In the genomic region with DNA sequence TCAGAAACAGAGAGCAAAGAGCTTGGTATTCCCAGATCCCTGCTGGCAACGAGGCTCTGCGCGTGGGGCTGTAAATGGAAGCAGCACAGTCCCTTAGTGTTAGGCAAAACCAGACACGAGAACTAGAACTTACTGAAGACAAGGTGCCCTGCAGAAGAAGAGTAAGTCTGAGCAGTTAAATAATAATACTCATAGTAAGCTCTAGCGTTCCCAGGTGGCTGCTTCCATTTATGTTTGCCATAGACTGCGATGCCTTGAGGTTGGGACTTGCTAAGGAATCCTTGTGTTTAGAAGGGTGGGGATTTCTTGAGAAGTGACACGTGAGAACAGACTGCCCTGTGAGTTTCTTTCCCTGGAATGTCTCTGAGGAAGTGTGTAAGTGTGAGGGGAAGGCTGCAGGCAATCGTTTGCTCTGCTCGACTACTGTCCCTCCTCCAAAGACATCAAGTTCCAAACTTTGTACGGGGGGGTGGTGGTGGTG, we compare ENCODE assay signal across 8 mouse cellular contexts. TPM values are rescaled to one million over a fixed set of nuclear protein-coding genes. Genes with fewer than 3 reads are reported as not detected.
DNase-seq lines count a peak whose midpoint lies in the region; ATAC-seq and TF ChIP-seq lines count a peak whose summit lies in the region.

No protein-coding gene starts in this region.

- H3K27me3 ChIP-seq in midbrain, embryonic 14.5 days (ENCODE audit: control insufficient read depth, insufficient read depth, low read length) = 0 out of 2 replicates have a peak, but pooled peaks cover 3% of the 10 kb centered on the region
- no peaks in the 10 kb centered on the region for H3K27me3 ChIP-seq in midbrain, embryonic 11.5 days (ENCODE audit: control insufficient read depth, insufficient read depth, low read length)
- H3K27me3 ChIP-seq in hindbrain, embryonic 13.5 days = no peaks in the 10 kb centered on the region
- H3K27me3 ChIP-seq in limb, embryonic 14.5 days (ENCODE audit: control insufficient read depth, insufficient read depth, low read length) = no peaks in the 10 kb centered on the region
- H3K27me3 ChIP-seq in stomach, embryonic 14.5 days (ENCODE audit: control insufficient read depth, insufficient read depth, low read length) = no peaks in the 10 kb centered on the region

- H3K4me2 ChIP-seq in midbrain, embryonic 14.5 days (ENCODE audit: low read length) = 0 out of 2 replicates have a peak overlapping the region, but pooled peaks have one; percentile 42
- H3K4me2 ChIP-seq in midbrain, embryonic 11.5 days = no peak overlapping the region
- H3K4me2 ChIP-seq in hindbrain, embryonic 13.5 days = peak overlapping the region; percentile 51; the same call in 1 of the 2 replicates
- H3K4me2 ChIP-seq in limb, embryonic 14.5 days (replicated peaks; ENCODE audit: low read depth, low read length, severe bottlenecking) = peak overlapping the region; percentile 76
- peak overlapping the region; percentile 51 for H3K4me2 ChIP-seq in stomach, embryonic 14.5 days (replicated peaks; ENCODE audit: low read depth, low read length)

- no peak for TF ChIP-seq POLR2A in limb, embryonic 14.5 days (IDR thresholded peaks at IDR 0.05; ENCODE audit: borderline replicate concordance, extremely low read depth, insufficient read depth, insufficient read length)

- DNase-seq in midbrain, embryonic 14.5 days = no peak
- no peak for DNase-seq in midbrain, embryonic 11.5 days (ENCODE audit: low spot score, missing footprints)
- DNase-seq in limb, embryonic 14.5 days (ENCODE audit: low spot score) = peak; percentile 28
- DNase-seq in thymus, adult 18-20 months = no peak
- DNase-seq in embryo, embryonic 10.5 days (ENCODE audit: low spot score) = no peak
- DNase-seq in cerebellum, adult 11-12 months = no peak

- 0 out of 2 replicates have a peak overlapping the region, but pooled peaks have one; percentile 8 for H3K4me3 ChIP-seq in midbrain, embryonic 14.5 days (replicated peaks; ENCODE audit: low read depth, low read length)
- no peak overlapping the region for H3K4me3 ChIP-seq in midbrain, embryonic 11.5 days (ENCODE audit: low read depth, low read length)
- H3K4me3 ChIP-seq in hindbrain, embryonic 13.5 days = peak overlapping the region; percentile 22; the same call in 1 of the 2 replicates
- peak overlapping the region; percentile 46 for H3K4me3 ChIP-seq in limb, embryonic 14.5 days (replicated peaks; ENCODE audit: low read length)
- peak overlapping the region; percentile 48 for H3K4me3 ChIP-seq in stomach, embryonic 14.5 days (ENCODE audit: low read depth, low read length)

- H3K36me3 ChIP-seq in midbrain, embryonic 14.5 days (ENCODE audit: control insufficient read depth, insufficient read depth, low read length) = no peaks in the 10 kb centered on the region
- no peaks in the 10 kb centered on the region for H3K36me3 ChIP-seq in midbrain, embryonic 11.5 days (ENCODE audit: control insufficient read depth, insufficient read depth, low read length)
- no peaks in the 10 kb centered on the region for H3K36me3 ChIP-seq in hindbrain, embryonic 13.5 days
- no peaks in the 10 kb centered on the region for H3K36me3 ChIP-seq in limb, embryonic 14.5 days (ENCODE audit: control insufficient read depth, insufficient read depth, low read length)
- no peaks in the 10 kb centered on the region for H3K36me3 ChIP-seq in stomach, embryonic 14.5 days (ENCODE audit: control insufficient read depth, insufficient read depth, low read length)

- ATAC-seq in midbrain, embryonic 14.5 days (ENCODE audit: low FRiP score, low TSS enrichment) = no peak
- ATAC-seq in midbrain, embryonic 11.5 days (ENCODE audit: low FRiP score) = no peak
- no peak for ATAC-seq in hindbrain, embryonic 13.5 days (ENCODE audit: low FRiP score)
- peak; percentile 35; the same call in 1 of the 2 replicates for ATAC-seq in limb, embryonic 14.5 days (ENCODE audit: low FRiP score, low read depth)
- no peak for ATAC-seq in stomach, embryonic 14.5 days (ENCODE audit: insufficient number of reproducible peaks, insufficient read depth, low FRiP score, low read depth)

- no peak overlapping the region for H3K9ac ChIP-seq in midbrain, embryonic 14.5 days (replicated peaks; ENCODE audit: low read length)
- no peak overlapping the region for H3K9ac ChIP-seq in midbrain, embryonic 11.5 days (ENCODE audit: low read length)
- no peak overlapping the region for H3K9ac ChIP-seq in hindbrain, embryonic 13.5 days
- peak overlapping the region; percentile 69 for H3K9ac ChIP-seq in limb, embryonic 14.5 days (ENCODE audit: low read depth, low read length, severe bottlenecking)
- peak overlapping the region; percentile 56 for H3K9ac ChIP-seq in stomach, embryonic 14.5 days (replicated peaks; ENCODE audit: low read depth, low read length)

- WGBS in midbrain, embryonic 14.5 days = 73% methylated on average over 10 of the region's 10 CpGs
- WGBS in midbrain, embryonic 11.5 days = 67% methylated on average over 10 of the region's 10 CpGs
- WGBS in hindbrain, embryonic 13.5 days = 67% methylated on average over 10 of the region's 10 CpGs
- WGBS in limb, embryonic 14.5 days = 17% methylated on average over 10 of the region's 10 CpGs
- 23% methylated on average over 10 of the region's 10 CpGs for WGBS in stomach, embryonic 14.5 days

- no peak overlapping the region for H3K27ac ChIP-seq in midbrain, embryonic 14.5 days (replicated peaks; ENCODE audit: low read depth, low read length)
- H3K27ac ChIP-seq in midbrain, embryonic 11.5 days (ENCODE audit: low read depth, low read length) = no peak overlapping the region
- no peak overlapping the region for H3K27ac ChIP-seq in hindbrain, embryonic 13.5 days
- H3K27ac ChIP-seq in limb, embryonic 14.5 days (replicated peaks; ENCODE audit: low read depth, low read length) = peak overlapping the region; percentile 62
- H3K27ac ChIP-seq in stomach, embryonic 14.5 days (ENCODE audit: low read length) = peak overlapping the region; percentile 86

- peaks cover 9% of the 10 kb centered on the region; the same call in 1 of the 2 replicates for H3K4me1 ChIP-seq in midbrain, embryonic 14.5 days (ENCODE audit: control insufficient read depth, insufficient read depth, low read length)
- peaks cover 3% of the 10 kb centered on the region; the same call in 1 of the 2 replicates for H3K4me1 ChIP-seq in midbrain, embryonic 11.5 days (ENCODE audit: control insufficient read depth, insufficient read depth, low read length)
- peaks cover 11% of the 10 kb centered on the region for H3K4me1 ChIP-seq in hindbrain, embryonic 13.5 days (replicated peaks)
- peaks cover 35% of the 10 kb centered on the region for H3K4me1 ChIP-seq in limb, embryonic 14.5 days (ENCODE audit: control insufficient read depth, insufficient read depth, low read length)
- H3K4me1 ChIP-seq in stomach, embryonic 14.5 days (ENCODE audit: control insufficient read depth, insufficient read depth, low read length) = peaks cover 36% of the 10 kb centered on the region

- H3K9me3 ChIP-seq in midbrain, embryonic 14.5 days (ENCODE audit: control insufficient read depth, low read length) = no peaks in the 10 kb centered on the region
- no peaks in the 10 kb centered on the region for H3K9me3 ChIP-seq in midbrain, embryonic 11.5 days (ENCODE audit: control insufficient read depth, low read length)
- no peaks in the 10 kb centered on the region for H3K9me3 ChIP-seq in hindbrain, embryonic 13.5 days
- no peaks in the 10 kb centered on the region for H3K9me3 ChIP-seq in limb, embryonic 14.5 days (ENCODE audit: control insufficient read depth, low read length)
- H3K9me3 ChIP-seq in stomach, embryonic 14.5 days (ENCODE audit: control insufficient read depth, low read depth, low read length) = no peaks in the 10 kb centered on the region

RNA-seq across cellular contexts. Expression of a gene that starts 1.4 kb away (rescaled TPM):
- 26.9 and 50.0 TPM in 2 replicates for polyA plus RNA-seq in midbrain, embryonic 14.5 days (2014; fragmentation: Nextera tagmentation; extraction: Ambion mirVana)
- polyA plus RNA-seq in midbrain, embryonic 11.5 days (2014; fragmentation: Nextera tagmentation; extraction: Ambion mirVana) = 134 and 149 TPM in 2 replicates
- 80.0 and 84.0 TPM in 2 replicates for polyA plus RNA-seq in hindbrain, embryonic 13.5 days (2015; fragmentation: Nextera tagmentation; extraction: Ambion mirVana)
- 104 and 127 TPM in 2 replicates for polyA plus RNA-seq in limb, embryonic 14.5 days (2012; rRNA removed)
- 231 and 262 TPM in 2 replicates for polyA plus RNA-seq in limb, embryonic 14.5 days (2014; fragmentation: Nextera tagmentation; extraction: Ambion mirVana)
- polyA plus RNA-seq in stomach, embryonic 14.5 days (2014; fragmentation: Nextera tagmentation; extraction: Ambion mirVana) = 366 and 368 TPM in 2 replicates

Comparison
In these comparisons a context has a peak if more than half of its experiments do, and no peak if none do; other contexts are left out.
1. H3K27ac ChIP-seq: peak in limb, embryonic 14.5 days (single experiment) and stomach, embryonic 14.5 days (single experiment); none in midbrain, embryonic 14.5 days (single experiment), midbrain, embryonic 11.5 days (single experiment) and hindbrain, embryonic 13.5 days (single experiment).
2. H3K9ac ChIP-seq: peak in limb, embryonic 14.5 days (single experiment) and stomach, embryonic 14.5 days (single experiment); none in midbrain, embryonic 14.5 days (single experiment), midbrain, embryonic 11.5 days (single experiment) and hindbrain, embryonic 13.5 days (single experiment).